Mouse (Mus musculus) brain, embryonic 14.5 days (tissue): Measurements from ENCODE around the gene Cdh12. TPM values are rescaled to one million over a fixed set of nuclear protein-coding genes. Genes with fewer than 3 reads are reported as not detected.
"Not testable (repeated sequence)": the region's sequence is repeated elsewhere in the genome, so short reads cannot be mapped to it uniquely, and the experiment has no call there.

Experiments
- DNase-seq: peaks from one replicate; pipeline ENCODE4 v3.0.0-alpha.2; 2011; ENCODE audit warnings: low read depth
- CTCF ChIP-seq: fragments of 200-500 bp; IDR thresholded peaks from 2 replicates; pipeline ENCODE4 v1.5.1; 2012; ENCODE audit warnings: inconsistent platforms, mild to moderate bottlenecking, moderate library complexity, borderline replicate concordance; ENCODE audit not compliant: insufficient read depth, insufficient read length; ENCODE audit errors: extremely low read depth
- POLR2A ChIP-seq: fragments of 200-500 bp; IDR thresholded peaks from 2 replicates; pipeline ENCODE4 v1.6.1; 2012; ENCODE audit warnings: mild to moderate bottlenecking, inconsistent platforms, borderline replicate concordance; ENCODE audit not compliant: poor library complexity, insufficient read depth, insufficient read length, severe bottlenecking; ENCODE audit errors: extremely low read depth
- polyA plus RNA-seq: library from polyadenylated mRNA; depleted of rRNA; stranded (reverse); fragments of >200 nt; gene quantifications from 2 replicates; pipeline ENCODE4 v1.2.3, GENCODE M21; 2012; rRNA removed

Gene Cdh12
- 1.0 and 2.7 TPM in 2 replicates for polyA plus RNA-seq

DNA sequence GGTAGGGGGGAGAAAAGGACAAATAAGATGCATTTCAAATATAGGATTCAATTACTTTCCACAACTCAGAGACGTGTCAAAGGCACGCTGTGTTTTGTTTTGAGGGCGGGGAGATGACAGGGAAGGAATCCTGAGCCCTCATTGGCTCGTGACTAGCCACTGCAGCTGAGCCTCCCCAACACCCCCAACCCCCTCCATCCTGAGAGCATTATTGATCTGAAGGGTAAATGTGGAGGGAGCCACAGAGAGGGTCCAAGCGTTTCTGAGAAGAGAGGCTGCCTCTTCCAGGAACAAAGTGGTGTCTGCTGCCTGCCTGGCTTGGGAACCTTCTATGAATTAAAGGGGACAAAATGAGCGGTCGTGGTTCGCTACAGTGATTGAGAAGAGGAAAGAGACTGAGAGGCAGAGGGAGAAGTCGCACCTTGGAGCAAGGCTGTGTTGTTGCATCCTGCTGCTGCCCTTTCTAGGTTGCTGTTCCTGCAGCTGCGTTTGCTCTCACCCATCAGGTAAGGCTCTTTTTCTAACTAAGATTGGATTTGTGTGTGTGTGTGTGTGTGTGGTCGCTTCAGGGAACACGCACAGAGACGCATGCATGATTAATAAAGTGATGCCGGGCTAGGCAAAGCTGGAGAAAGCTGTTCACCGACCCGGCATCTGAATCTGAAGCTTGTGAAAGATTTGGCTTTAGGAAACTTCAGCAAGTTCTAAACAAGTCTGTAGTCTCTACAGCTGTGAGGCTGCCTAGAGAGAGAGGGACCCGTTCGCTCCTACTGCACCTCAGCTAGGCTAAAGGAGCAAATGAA lies at the start of gene Cdh12:
Gene Cdh12, plus strand, starts transcription at position 405 of the 803 bp plus-strand sequence.
- TF ChIP-seq CTCF (no peak), POLR2A (no peak)
- DNase-seq: peak; percentile 78

DNA sequence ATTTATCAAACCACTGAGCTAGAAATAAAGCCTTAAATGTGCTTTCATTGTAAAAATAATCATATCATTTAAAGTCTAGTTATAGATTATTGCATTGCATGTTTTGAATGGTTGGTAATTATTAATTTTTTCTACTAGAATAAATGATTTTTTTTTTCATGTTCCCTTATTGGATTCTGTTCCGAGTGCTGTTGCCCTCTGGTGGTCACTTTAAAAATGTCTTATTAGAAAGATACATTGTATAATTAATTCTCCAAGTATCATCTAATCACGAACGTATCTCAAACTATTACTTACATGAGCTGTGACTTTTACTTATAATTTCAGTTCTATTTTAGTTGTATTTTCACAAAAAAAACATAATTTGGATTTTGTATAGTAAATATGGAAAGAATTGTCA lies 45.5 kb upstream of the Cdh12 start:
- peak; percentile 35 for DNase-seq
- TF ChIP-seq POLR2A (no peak), CTCF (no peak)

DNA sequence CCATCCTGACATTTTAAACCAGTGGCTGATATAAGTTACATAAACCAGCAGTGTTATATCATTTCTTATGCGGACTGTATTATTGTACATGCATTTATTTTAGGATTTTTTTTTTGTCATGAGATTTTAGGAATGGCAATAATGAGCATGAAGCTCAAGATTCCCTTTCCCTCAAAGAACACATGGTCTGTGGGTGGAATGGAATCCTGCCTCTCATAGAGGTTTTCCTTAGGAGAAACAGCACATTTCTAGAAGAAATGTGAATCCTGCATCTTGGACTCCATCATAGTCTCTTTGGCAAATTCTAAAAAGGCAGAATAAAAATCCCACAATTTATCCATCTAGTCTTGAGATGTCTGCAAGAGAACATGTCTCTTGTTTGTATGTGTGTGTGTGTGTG lies 35.7 kb upstream of the Cdh12 start:
- no peak for DNase-seq
- TF ChIP-seq POLR2A (no peak), CTCF (no peak)

DNA sequence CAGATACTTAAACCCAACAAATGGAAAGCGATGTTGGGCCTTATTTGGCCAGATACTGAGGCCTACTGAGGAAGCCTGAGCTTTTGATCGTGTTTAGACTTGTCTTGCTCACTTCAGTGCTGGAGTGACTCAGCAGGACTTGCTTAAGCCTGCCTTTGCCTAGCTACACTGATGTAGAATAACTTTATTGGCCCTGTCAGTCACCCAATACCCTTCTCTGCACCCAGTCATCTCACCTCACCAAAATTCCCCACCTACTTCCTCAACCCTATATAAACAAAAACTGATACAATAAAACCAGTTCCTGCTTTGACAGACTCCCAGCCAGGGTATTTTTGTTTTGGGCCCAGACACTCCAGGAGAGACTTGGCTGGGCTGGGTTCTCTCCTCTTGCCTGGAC lies 12.7 kb upstream of the Cdh12 start:
- DNase-seq: no peak
- no peak for TF ChIP-seq POLR2A
- no peak for TF ChIP-seq CTCF

DNA sequence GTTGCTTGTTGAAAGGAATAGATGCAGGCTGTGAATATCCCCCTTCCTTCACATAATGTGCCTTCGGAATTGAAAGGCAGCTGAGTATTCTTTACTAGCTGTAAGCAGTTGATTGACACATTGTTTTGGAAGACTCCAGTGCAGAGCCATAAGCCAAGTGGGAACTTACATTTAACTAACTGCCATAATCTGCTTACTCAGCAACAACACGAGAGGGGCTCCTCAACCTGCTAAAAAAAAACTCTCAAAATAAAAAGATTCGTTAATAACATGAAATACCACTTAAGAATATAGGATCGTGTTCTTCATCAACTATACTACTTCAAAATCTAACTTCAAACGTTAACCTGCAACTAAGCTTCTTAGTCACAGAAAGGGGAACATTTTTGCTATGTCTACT lies 1.5 kb downstream of the Cdh12 start:
- no peak for TF ChIP-seq POLR2A
- no peak for TF ChIP-seq CTCF

DNA sequence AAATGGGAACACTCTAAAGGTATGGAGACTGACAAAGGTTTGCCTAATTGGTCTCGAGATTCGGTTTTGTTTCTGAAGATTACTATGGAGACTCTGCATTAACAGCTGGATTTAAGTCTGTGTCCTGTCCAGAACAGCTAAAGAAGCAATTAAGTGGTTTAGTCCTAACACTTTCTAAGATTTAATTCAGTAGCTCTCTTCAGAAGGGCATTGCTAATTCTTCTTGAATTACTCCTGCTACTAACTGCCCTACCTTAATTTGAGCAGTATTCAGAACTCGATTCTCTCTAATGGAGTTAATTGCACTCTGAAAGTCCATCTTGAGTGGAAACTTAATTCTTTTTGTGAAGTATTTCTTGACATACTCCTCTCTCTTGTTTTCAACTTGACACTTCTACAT lies 9.4 kb downstream of the Cdh12 start:
- no peak for DNase-seq
- no peak for TF ChIP-seq CTCF
- no peak for TF ChIP-seq POLR2A

More for the DNA sequence above, 1.5 kb downstream of the Cdh12 start:
- peak; percentile 39 for DNase-seq

DNA sequence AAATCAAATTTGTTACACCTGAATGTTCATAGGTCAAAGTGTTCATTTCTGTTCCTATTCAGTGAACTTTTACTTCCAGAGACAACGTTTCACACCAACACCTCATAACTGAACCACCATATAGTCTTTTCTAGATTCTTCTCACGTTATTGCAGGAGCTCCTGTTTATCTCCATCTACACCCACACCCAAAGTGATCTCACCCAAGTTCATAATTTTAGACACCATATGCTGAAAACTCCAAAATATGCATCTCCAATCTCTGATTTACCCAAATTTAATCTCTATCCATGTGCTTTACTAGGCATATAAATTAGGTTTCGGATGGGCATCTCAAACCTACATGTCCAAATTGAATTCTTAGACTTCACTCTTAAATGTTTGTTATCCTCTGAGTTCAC lies 13.4 kb downstream of the Cdh12 start:
- no peak for DNase-seq
- no peak for TF ChIP-seq POLR2A

DNA sequence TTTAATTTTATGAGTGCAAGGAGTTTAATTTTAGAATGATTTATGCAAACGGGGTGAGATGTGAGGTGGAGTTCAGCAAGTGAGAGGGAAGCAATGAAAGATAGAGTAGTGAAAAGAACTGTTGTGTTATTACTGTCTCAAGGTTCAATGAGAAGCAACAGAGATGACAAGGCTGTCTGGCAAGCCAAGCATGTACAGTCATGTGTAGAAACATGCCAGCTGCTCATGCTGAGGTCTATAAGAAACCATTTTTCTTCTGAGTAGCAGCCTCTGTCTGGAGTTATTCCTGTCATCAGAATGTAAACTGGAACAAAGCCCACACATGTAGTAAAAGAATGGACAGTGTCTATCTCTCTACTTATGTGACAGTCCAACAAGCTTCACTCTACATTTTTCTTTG lies 14.5 kb downstream of the Cdh12 start:
- DNase-seq: peak; percentile 32
- TF ChIP-seq POLR2A: no peak
- TF ChIP-seq CTCF: no peak

DNA sequence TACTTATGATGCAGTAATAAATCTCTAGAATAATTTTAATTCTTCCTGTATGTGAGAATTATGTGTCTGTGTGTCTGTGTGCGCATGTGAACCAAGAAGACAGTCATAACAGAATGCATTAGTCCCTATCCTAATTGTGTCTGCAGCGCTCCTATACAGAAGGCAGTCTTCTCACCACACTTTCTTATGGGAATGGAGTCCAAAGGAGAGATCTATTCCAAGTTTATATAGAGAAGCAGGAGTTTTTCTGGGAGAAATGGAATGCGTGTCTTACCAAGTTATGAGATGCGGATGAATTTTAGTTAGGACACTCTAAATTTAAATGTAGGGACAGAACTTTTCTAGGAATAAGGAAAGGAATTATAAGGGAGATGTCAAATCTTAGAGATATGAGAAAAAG lies 101.9 kb downstream of the Cdh12 start:
- no peak for TF ChIP-seq POLR2A
- TF ChIP-seq CTCF: no peak
- DNase-seq: no peak

DNA sequence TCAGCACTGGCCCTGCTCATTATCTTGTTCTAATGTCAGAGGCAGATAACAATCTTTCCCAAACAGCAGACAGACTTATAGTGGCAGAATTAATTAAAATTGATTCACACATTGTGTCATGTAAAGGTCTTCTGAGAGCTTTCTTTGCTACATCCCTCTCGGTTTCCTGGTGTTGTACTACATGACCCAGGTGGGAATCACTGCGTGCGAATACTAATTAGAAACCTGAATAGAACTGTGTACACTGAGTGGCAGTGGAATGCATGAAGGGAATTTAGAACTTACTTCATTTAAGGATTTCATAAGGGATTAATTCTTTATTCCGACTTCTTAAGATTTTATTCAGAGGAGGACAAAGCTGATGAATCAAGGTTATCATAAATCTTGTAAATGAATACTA lies 121.9 kb downstream of the Cdh12 start:
- DNase-seq: peak; percentile 37
- TF ChIP-seq CTCF: no peak
- no peak for TF ChIP-seq POLR2A

DNA sequence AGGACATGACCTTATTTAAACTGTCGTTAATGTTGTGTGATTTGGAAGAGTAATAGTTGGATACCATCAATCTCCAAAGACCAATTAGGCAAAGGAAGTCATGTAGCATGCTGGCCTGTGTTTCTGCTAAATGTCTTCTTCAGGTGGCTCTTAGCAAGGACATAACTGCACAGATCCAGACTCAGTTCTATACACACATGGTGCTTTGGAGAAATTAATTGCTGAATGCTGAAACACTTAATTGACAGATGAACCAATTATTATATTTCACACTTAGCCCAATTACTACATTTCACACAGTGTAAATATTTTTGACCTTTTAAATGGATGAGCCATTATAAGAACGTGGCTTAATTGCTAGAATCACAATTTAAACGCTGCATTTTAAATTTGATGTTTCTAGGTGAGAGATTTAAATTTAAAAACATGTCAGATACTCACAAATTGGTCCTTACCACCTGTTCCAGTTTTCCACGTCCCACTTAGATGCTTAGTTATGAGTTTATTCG lies 133.6 kb downstream of the Cdh12 start:
- TF ChIP-seq CTCF (no peak), POLR2A (no peak)
- DNase-seq: peak; percentile 69

DNA sequence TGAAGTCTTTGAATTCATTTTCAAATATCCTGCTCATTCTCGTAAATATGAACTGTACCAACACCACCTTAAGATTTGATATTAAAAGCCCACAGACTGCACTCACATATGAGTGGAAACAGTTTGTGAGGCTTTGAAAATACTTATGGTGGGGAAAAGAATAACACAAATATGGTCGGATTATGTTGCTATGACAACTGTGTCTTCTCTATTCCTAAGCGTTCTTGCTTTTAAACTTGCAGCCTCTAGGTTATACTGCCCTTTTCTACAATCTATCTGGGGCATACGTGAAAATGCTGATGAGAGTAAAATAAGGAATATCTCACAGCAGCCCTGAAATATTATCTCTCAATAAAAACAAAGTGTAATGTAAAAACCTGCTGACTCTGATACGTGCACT lies 142.5 kb downstream of the Cdh12 start:
- peak; percentile 49 for DNase-seq
- no peak for TF ChIP-seq CTCF
- no peak for TF ChIP-seq POLR2A

DNA sequence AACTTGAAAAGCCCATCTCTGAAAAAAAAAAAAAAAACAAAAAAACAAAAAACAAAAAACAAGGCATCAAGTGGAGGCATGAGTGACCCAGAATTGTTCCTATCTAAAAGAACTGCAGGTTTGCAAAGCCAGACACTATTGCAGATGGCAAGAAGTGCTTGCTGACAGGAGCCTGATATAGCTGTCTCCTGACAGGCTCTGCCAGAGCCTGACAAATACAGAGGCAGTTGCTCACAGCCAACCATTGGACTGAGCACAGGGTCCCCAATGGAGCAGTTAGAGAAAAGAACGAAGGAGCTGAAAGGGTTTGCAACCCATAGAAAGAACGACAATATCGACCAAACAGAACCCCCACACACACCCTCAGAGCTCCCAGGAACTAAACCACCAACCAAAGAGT lies 156.7 kb downstream of the Cdh12 start:
- DNase-seq: not testable (repeated sequence)

DNA sequence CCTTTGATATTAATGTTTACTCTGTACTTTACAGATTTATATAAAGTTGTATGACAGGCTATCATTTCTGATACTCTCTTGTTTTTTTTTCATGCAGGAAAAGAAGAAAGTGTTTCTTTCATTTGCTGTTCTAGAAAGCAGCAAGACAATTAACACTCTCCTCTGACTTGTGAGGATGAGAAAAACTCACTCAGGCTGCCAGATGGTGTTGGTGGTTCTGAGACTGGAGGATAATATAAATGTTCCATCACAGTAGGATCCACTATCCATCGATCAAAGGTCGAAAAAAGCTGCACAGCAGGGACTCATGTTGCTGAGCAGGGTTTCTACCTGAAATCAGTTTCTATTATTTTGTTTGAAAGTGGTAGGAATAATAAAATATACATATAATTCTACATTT lies 185.5 kb downstream of the Cdh12 start:
- no peak for TF ChIP-seq POLR2A
- TF ChIP-seq CTCF: no peak
- peak; percentile 59 for DNase-seq

DNA sequence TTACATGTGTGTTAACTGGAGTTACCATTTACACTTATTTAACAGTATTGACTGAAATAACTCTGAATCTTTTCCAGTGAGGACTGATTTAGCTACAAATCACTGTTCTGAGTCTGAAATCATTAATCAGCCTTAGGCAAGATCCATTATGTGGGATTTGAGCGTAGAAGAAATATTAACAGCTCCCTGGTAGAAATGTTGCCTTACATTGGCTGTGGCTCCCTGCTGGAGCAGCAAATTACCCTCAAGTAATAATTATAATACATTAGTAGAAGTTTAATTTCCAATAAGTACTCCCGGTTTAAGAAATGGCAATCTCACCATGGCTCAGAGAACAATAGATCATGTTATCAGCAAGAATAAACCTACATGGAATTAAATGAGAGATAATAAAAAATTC lies 190.1 kb downstream of the Cdh12 start:
- DNase-seq: peak; percentile 66
- TF ChIP-seq POLR2A (no peak), CTCF (no peak)

DNA sequence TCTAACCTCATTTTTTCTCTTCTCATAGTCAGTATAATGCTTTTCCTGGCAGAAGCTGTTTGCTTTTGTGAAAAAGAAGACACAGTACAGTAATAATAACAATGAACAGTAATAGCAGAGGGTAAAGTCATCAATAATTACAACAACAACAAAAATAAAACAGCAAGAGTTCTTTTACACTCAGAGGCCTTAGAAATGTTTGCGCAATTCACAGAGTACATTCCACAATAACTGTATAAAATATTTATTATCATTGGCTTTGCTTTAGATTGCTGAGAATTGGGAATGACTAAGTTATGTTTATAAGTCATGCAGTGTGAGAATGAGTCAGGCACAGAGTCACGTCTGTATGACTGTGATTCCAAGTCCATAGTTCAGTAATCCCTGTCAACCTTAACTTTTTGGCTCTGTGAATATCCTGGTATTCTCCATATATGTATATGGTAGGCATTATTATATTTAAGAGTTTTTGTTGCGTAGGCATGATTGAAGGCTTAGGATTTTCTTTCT lies 193.9 kb downstream of the Cdh12 start:
- no peak for TF ChIP-seq CTCF
- TF ChIP-seq POLR2A: no peak
- DNase-seq: no peak
